Mouse (Mus musculus) induced T-regulatory cell, adult 2 months (primary cell): ENCODE data around the gene Ptgs1.

Source experiments
- DNase-seq: peaks from one replicate; pipeline ENCODE4 v3.0.0-alpha.2; 2012; ENCODE audit warnings: low read depth

Gene Ptgs1

DNA sequence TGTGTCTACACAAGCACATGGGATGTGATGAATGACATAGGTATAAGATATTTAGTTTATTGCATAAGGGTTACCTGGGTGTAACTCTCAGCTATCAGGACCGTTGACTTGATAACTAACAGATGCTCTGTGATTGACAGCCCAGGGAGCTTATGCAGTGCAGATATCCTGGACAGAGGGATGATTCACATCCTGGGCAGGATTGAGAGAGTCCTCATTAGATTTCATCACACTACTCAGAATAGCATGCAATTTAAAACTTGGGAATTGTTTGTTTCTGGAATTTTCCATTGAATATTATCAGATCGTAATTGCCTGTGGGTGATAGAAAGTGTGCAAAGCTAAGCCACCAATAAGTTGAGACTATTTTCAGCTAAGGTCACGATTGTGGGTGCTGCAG, 17.7 kb downstream of the Ptgs1 start:
- no peak for DNase-seq

DNA sequence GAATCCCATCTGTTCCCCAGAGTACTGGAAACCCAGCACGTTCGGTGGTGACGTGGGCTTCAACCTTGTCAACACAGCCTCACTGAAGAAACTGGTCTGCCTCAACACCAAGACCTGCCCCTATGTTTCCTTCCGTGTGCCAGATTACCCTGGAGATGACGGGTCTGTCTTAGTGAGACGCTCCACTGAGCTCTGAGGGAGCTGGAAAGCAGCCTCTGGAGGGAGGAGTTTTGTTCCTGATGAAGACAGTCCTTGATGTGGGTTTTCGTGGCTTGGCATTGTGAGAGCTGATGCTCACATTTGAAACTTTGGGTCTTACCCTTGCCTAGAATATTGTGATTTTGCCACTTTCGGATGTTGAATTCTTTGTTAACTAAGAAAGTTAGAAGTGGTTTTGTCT, 20.9 kb downstream of the Ptgs1 start:
- DNase-seq, result no peak

DNA sequence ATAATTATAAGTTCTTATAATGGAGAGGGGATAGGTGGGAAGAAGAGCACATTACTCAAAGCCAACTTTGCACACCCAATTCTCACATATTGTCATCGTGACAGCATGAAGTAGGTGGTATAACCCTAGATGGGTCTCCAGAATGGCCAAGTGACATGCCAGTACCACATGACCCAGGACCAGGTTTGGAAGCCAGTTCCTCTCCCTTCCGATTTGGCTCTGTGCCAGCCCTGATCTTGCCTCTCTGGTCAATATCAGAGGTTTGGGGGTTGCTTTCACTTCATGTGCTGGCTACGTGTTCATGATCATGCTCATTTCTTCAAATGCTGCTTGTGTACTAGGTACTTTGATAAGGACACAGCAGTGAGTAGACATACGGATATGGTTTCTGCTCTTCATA, 22.3 kb downstream of the Ptgs1 start:
- no peak for DNase-seq

DNA sequence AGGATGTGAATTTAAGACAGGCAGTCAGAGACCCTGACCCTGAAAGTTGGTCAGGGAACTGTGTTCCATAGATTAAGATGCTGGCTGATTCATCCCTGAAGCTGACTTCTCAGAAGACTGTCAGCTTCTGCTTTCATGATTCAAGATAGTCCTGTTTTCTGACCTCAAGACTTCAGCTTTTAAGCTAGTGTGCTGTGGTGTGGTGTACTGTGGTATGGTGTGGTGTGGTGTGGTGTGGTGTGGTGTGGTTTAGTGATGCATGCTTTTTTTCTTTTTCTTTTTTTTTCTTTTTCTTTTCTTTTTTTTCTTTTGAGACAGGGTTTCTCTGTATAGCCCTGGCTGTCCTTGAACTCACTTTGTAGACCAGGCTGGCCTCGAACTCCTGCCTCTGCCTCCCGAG, 24.2 kb downstream of the Ptgs1 start:
- DNase-seq, result no peak

DNA sequence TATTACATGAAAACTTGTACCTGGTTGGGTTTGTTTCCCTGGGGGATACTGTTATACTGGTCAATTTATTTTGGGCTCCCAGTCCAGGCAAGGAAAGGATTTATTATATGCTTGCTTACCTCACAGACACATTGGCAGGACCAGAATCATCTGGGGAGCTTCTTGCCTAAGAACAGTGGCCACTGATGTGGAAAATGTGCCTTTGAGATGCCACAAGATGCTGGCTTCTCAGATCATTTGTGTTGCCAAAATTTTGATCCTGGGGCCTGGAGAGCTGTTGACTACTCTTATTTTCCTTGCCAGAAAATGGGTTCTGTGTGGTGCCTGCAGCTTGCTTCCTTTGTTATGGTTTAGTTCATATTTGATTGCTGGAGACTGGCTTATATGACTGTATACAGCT, 26.7 kb downstream of the Ptgs1 start:
- DNase-seq, result no peak

DNA sequence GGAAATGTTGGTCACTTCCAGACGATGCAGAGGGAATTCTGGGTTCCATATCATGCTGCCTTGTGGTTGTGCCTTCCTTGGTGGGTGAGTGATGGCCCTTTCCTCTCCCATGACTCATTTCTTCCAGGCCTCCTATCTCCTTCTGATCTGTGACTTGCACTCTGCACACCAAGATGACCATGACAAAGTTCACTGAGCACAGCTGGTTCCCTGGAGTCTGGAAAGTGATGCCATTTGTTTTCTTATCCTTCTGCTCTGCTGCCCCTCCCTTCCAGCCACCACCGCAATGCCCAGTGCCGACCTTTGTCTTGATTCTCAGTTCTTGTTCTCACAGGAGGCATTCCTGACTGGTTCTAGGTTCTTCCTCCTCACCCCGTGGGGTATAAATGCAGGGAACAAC, 29.2 kb downstream of the Ptgs1 start:
- no peak for DNase-seq

DNA sequence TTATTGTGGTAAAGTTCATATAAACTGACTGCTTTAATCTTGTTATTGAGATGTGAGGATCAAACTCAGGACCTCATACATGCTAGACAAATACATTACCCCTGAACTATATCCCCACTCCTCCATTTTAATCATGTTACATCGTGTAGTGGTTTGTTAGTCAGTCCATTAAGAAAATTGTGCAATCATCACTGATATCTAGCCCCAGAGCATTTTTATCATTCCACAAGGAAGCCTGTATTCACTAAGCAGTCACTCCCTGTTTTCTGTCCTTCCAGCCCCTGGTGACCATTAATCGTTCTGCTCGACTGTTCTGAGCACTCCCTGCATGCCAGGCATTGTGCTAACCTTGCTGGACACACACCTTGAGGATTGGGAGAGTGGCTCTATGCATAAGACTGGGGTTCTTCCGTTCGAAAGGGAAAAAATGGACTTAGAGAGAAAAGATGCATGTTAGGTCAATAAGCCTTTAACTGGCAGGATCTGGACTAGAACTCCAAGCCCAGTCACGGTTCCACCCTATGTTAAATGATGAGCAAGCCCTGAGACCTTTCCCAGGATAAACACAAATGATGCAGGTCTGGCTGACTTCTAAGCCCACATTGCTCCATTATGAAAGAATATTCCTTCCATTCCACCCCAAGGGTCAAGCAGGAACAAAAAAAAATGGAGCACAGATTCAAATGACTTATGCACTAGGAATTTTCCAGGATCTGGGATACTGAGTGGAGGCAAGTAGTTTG, 29.7 kb downstream of the Ptgs1 start:
- DNase-seq, result no peak

DNA sequence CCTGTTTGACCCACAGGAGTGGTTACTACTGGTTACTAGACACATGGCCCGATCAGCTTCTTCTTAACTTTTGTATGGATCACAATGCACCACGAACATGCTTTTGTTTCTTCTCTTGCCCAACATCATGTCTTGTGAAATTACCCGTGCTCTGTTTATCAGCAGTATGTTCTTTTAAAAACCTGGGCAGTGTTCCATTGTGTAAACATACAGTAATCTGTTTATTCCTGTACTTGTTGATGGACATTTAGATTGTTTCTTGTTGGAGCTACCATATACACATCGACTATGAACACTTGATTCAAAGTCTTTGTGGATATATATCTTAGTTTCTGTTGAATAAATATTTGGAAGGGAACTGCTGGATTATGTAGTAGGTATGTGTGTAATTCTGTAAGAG, 31.8 kb downstream of the Ptgs1 start:
- no peak for DNase-seq

DNA sequence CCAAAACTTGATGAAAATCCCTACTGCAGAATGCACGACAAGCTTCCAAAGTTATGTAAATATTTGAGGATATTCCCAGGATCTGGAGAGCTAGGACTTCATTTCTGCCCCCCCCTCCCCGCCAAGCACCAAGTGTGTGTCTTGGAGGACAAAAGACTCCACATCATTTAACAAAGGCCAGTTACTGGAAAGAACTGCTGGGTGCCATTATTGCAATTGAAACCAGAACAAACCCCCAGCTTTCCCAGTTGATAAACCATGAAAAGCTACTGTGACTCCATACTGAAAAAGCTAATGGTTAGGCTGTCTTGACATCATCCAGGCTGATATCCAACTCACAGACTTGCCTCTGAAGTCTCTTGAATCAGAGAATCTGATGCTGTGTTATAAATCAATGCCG, 39.2 kb downstream of the Ptgs1 start:
- no peak for DNase-seq

DNA sequence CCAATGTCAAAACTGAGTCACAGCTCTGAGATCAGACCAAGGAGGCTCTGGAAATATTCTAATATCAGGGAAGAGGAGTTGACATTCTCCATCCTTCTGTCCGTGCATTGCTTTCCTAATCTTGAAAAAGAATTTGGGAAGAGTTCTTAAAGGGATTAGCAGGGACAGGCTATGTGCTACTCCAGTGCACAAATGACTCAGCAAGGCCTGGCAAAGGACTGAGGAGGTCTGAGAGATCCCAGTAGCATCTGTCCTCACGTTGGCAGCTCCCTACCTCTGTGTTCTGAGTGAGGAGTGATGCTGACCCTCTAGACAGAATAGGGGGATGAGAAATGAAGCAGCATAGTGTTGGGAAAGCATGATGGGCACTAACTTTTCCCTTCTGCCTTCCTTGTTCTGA, 40.0 kb downstream of the Ptgs1 start:
- no peak for DNase-seq

DNA sequence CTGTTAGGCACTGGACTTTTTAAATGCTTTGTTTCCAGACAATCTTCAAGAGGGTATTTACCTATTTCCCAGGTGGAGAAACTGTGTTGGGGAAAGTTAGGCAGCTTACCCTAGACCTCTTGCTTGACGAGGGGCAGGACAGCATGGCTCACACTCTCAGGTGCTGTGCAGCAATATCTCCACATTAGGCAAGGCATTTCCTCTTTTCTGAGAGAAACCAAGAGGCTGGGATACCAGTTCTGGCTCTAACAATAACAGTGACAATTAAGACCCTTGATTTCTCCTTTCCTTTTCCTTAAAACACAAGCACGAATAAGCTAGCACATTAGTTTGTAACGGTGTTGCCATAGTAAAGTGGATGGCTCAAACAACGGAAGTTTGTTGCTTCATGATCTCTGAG, 40.9 kb downstream of the Ptgs1 start:
- DNase-seq, result no peak

DNA sequence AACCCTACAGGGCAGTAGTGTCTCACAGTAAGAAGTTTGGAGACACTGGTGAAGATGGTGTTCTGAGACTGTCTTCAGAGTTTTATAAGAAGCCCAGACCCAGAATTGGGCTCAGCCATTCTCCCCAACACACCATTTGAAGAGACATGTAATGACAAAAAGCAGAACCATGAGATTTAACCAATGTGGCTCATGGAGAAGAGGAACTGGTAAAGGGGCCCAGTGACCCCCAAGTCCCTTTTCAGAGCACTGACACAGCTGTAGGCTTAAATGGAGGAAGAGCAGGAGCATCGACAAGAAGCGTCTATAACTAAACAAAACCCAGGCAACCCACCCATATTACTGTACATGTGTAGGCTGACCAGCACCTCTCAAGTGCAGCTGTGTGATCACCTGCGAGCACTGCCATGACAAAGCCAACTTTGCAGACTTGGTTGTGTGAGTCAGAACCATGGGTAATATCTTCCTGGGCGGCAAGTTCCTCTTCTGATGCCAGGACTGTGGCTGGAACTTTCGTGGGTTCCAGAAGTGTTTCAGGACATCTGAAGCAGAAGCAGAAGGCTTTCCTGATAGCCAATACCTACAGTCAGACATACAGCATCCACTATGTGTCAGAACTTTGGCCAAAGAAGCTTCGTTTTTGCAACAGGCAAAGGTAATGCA, 42.2 kb downstream of the Ptgs1 start:
- no peak for DNase-seq

DNA sequence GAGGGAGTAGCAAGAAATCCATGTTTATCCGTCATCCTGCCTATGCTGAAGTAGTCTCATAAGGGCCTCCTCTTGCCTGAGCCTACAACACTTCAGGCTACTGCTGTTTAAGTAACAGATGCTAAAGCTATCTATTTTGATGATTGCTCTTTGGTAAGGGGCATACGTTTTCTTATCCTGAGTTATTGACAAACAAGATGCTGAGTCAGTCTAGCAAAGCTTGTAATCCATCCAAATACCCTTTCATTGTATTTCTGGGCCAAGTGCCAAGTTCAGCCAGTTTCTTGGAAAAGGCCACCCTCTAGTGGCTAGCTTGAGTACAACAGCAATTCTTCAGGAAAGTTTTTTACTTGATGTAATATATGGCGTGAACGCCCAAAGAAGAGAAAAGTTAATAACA, 46.2 kb downstream of the Ptgs1 start:
- DNase-seq, result peak; percentile 56

DNA sequence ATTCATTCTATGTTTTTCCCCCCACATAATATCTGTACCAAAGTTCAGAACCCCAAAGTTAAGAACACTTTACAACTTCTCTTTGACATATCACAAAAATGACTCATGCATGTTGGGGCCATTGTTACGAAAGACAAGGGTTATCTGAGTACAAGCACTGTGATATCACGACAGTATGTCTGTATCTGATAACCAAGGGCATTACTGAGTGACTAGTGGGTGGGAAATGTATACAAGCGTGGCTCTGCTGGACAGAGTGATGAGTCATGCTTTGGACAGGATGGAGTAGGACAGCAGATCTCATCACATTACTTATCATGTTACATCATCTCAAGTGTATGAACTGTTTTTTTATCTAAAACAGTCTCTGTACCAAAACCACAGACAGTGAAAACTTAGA, 48.5 kb downstream of the Ptgs1 start:
- no peak for DNase-seq

DNA sequence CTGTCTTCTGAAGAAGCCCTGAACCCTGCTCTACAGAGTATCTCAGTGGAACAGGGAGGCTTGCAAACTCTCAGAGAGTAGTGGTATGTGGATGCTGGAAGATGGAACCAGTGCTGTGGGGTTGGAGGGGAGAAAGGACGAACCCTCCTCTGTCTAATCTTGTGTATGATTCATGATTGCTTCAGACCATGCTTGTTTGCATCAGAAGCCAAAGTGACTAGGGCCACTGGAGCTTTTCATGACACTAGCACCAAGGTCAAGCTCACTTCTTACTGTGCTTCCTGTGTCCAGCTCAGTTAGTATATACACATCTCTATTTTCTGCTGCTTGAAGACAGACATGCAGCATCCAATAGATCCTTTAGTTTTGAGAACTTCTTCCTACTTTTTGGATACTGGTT, 50.9 kb downstream of the Ptgs1 start:
- DNase-seq, result no peak

DNA sequence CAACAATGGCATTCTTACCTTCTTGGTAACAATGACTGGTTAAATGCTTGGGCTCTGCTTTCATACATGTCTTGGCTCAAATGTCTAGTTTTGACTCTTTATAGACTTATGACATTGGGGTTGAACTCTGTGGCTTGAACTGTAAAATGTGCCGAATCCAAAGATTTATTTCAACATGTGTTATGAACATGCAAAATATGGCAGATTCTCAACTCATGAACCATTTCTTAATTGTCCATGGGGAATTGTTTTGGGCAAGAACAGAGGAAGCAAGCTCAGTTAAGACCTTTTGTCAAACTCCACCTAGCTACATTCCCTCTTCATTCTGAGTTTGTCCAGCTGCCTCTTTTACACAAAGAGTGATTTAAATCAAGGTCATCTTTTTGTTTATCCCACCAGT, 52.1 kb downstream of the Ptgs1 start:
- no peak for DNase-seq
